Mouse (Mus musculus) forebrain, embryonic 13.5 days (tissue): Measurements from ENCODE around the gene Ces2a. TPM values are rescaled to one million over a fixed set of nuclear protein-coding genes. Genes with fewer than 3 reads are reported as not detected.

Experiments used
- ATAC-seq: fragments of 200-750 bp; cut with Nextera tagmentation; 2 replicates; pipeline ENCODE4 v1.8.0; 2017
- H3K27ac ChIP-seq: fragments of 300-500 bp; sonication (generic); 2 replicates; pipeline ENCODE4 v1.5.1; 2015; ENCODE audit warnings: inconsistent platforms, mild to moderate bottlenecking, moderate library complexity
- H3K27me3 ChIP-seq: fragments of 300-500 bp; sonication (generic); 2 replicates; pipeline ENCODE4 v1.6.1; 2015; ENCODE audit warnings: mild to moderate bottlenecking, inconsistent platforms
- H3K36me3 ChIP-seq: fragments of 300-500 bp; sonication (generic); 2 replicates; pipeline ENCODE4 v1.6.1; 2015; ENCODE audit warnings: mild to moderate bottlenecking, inconsistent platforms; ENCODE audit not compliant: poor library complexity, severe bottlenecking
- H3K4me1 ChIP-seq: fragments of 300-500 bp; sonication (generic); 2 replicates; pipeline ENCODE4 v1.6.1; 2015; ENCODE audit warnings: inconsistent platforms
- H3K4me2 ChIP-seq: fragments of 300-500 bp; sonication (generic); 2 replicates; pipeline ENCODE4 v1.6.1; 2015; ENCODE audit warnings: inconsistent platforms, mild to moderate bottlenecking, moderate library complexity
- H3K4me3 ChIP-seq: fragments of 300-500 bp; sonication (generic); 2 replicates; pipeline ENCODE4 v1.5.1; 2015; ENCODE audit warnings: mild to moderate bottlenecking, inconsistent platforms
- H3K9ac ChIP-seq: fragments of 300-500 bp; sonication (generic); 2 replicates; pipeline ENCODE4 v1.6.1; 2015; ENCODE audit warnings: mild to moderate bottlenecking, inconsistent platforms
- H3K9me3 ChIP-seq: fragments of 300-500 bp; sonication (generic); replicated peaks from 2 replicates; pipeline ENCODE4 v1.6.1; 2016; ENCODE audit warnings: inconsistent platforms
- WGBS: fragments of 180-500 bp; shearing (Covaris S2); methylation state at CpG from one replicate; pipeline ENCODE4 v1.1.7; 2015; 5-methylcytosine and 5-hydroxymethylcytosine counted together
- polyA plus RNA-seq: library from polyadenylated mRNA; unstranded; fragments of >200 nt; fragmentation: Nextera tagmentation; extraction: Ambion mirVana; gene quantifications from 2 replicates; pipeline ENCODE4 v1.2.1, GENCODE M21; 2015

Gene Ces2a
- polyA plus RNA-seq: not detected in 2 replicates

GRCm38 (mm10) chr8:104733753-104734152 is at the start of gene Ces2a:
Gene Ces2a (plus strand): TSS chr8:104734003.
- no peak within 1 kb of the TSS for H3K4me3 ChIP-seq
- H3K9ac ChIP-seq: no peak within 1 kb of the TSS
- H3K9me3 ChIP-seq: no peaks in the 10 kb centered on the region
- no peaks in the 10 kb centered on the region for H3K36me3 ChIP-seq
- WGBS: 77% methylated on average over 1 of the region's 1 CpGs
- H3K4me2 ChIP-seq: no peak within 1 kb of the TSS
- ATAC-seq: no peak
- H3K27me3 ChIP-seq: no peaks in the 10 kb centered on the region
- no peaks in the 10 kb centered on the region for H3K4me1 ChIP-seq
- no peak within 1 kb of the TSS for H3K27ac ChIP-seq

GRCm38 (mm10) chr8:104688433-104688832 is 45.4 kb upstream of the Ces2a start:
- Histone ChIP-seq H3K4me2 (no peak overlapping the region), H3K9me3 (no peaks in the 10 kb centered on the region), H3K27me3 (no peaks in the 10 kb centered on the region), H3K36me3 (no peaks in the 10 kb centered on the region), H3K4me3 (no peak overlapping the region), H3K27ac (no peak overlapping the region), H3K4me1 (no peaks in the 10 kb centered on the region), H3K9ac (no peak overlapping the region)
- no peak for ATAC-seq
- 85% methylated on average over 4 of the region's 4 CpGs for WGBS

- Histone ChIP-seq H3K9ac (no peak overlapping the region), H3K4me3 (no peak overlapping the region), H3K36me3 (no peaks in the 10 kb centered on the region), H3K27me3 (no peaks in the 10 kb centered on the region), H3K4me1 (no peaks in the 10 kb centered on the region), H3K9me3 (no peaks in the 10 kb centered on the region), H3K27ac (no peak overlapping the region), H3K4me2 (no peak overlapping the region)
- WGBS: 85% methylated on average over 2 of the region's 2 CpGs
- no peak for ATAC-seq
These were observed 35.2 kb upstream of the Ces2a start for GRCm38 (mm10) chr8:104698556-104698955.

DNA sequence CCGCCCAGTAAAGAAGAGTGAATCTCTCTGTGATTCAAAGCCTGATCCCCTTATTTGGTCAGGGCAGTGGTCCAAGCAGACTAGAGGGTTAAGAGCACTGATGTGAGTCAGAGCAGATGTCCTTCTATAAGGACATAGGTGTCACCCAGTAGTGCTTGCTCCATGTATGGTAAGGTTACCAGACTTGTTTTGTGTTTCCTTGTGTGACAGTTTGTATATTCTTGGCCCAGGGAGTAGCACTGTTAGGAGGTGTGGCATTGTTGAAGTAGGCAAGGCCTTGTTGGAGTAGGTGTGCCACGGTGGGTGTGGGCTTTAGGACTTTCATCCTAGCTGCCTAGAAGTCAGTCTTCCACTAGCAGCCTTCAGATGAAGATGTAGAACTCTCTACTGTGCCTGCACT is 31.9 kb upstream of the Ces2a start:
- Histone ChIP-seq H3K4me2 (no peak overlapping the region), H3K27me3 (no peaks in the 10 kb centered on the region), H3K36me3 (no peaks in the 10 kb centered on the region), H3K4me1 (no peaks in the 10 kb centered on the region), H3K9me3 (no peaks in the 10 kb centered on the region), H3K9ac (no peak overlapping the region), H3K4me3 (no peak overlapping the region), H3K27ac (no peak overlapping the region)
- no peak for ATAC-seq
- 83% methylated on average over 2 of the region's 2 CpGs for WGBS

DNA sequence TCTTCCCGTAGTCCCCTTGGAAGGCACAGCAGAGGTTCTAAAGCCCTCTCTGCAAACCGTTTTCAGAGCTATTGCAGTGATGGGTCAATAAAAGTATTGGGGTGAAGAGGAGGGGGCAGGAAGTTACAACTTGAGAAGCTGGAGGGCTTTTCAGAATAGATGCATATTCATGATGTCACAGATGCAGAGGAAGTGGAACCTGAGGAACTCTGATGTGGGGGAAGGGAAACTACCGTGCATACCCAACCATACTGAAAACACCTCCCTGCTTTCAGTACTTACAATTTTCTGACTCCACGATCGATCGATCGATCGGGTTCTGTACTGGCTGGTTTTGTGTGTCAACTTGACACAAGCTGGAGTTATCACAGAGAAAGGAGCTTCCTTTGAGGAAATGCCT is 12.6 kb upstream of the Ces2a start:
- Histone ChIP-seq H3K27ac (no peak overlapping the region), H3K4me2 (no peak overlapping the region), H3K4me3 (no peak overlapping the region), H3K36me3 (no peaks in the 10 kb centered on the region), H3K9ac (no peak overlapping the region), H3K27me3 (no peaks in the 10 kb centered on the region), H3K9me3 (no peaks in the 10 kb centered on the region), H3K4me1 (no peaks in the 10 kb centered on the region)
- ATAC-seq: no peak
- 92% methylated on average over 8 of the region's 8 CpGs for WGBS

- ATAC-seq: no peak
- Histone ChIP-seq H3K4me1 (no peaks in the 10 kb centered on the region), H3K9ac (no peak overlapping the region), H3K9me3 (no peaks in the 10 kb centered on the region), H3K36me3 (no peaks in the 10 kb centered on the region), H3K4me2 (no peak overlapping the region), H3K27me3 (no peaks in the 10 kb centered on the region), H3K27ac (no peak overlapping the region), H3K4me3 (no peak overlapping the region)
- WGBS: 93% methylated on average over 4 of the region's 4 CpGs
These were observed 2.4 kb upstream of the Ces2a start for GRCm38 (mm10) chr8:104731451-104731850.

- no peaks in the 10 kb centered on the region for H3K9me3 ChIP-seq
- H3K9ac ChIP-seq: no peak overlapping the region
- no peaks in the 10 kb centered on the region for H3K4me1 ChIP-seq
- ATAC-seq: no peak
- H3K4me3 ChIP-seq: no peak overlapping the region
- no peak overlapping the region for H3K27ac ChIP-seq
- WGBS: 75% methylated on average over 6 of the region's 6 CpGs
- no peaks in the 10 kb centered on the region for H3K36me3 ChIP-seq
- no peak overlapping the region for H3K4me2 ChIP-seq
- H3K27me3 ChIP-seq: no peaks in the 10 kb centered on the region
These were observed 1.8 kb upstream of the Ces2a start for GRCm38 (mm10) chr8:104731969-104732368.

DNA sequence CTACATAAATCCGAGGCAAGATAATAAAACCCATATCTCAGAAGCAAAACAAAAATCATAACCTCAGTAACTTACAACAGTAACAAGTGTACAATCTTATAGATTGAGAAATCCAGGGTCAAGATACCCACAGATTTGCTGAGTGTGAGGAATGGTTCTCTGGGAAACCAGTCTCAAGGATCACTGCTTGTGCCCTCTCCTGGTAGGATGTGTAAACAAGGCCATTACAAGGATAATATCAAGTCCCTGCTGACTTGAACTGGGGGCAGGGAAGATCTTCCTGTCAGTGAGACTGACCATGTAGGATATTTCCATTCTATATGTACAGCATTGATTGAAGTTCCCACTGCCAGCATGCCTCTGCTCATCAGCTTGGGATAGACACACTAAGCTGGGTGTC is 8.2 kb downstream of the Ces2a start:
- H3K4me2 ChIP-seq: no peak overlapping the region
- no peaks in the 10 kb centered on the region for H3K9me3 ChIP-seq
- ATAC-seq: no peak
- no peak overlapping the region for H3K27ac ChIP-seq
- H3K27me3 ChIP-seq: no peaks in the 10 kb centered on the region
- no peaks in the 10 kb centered on the region for H3K4me1 ChIP-seq
- no peaks in the 10 kb centered on the region for H3K36me3 ChIP-seq
- WGBS: 90% methylated on average over 1 of the region's 1 CpGs
- no peak overlapping the region for H3K4me3 ChIP-seq
- H3K9ac ChIP-seq: no peak overlapping the region

DNA sequence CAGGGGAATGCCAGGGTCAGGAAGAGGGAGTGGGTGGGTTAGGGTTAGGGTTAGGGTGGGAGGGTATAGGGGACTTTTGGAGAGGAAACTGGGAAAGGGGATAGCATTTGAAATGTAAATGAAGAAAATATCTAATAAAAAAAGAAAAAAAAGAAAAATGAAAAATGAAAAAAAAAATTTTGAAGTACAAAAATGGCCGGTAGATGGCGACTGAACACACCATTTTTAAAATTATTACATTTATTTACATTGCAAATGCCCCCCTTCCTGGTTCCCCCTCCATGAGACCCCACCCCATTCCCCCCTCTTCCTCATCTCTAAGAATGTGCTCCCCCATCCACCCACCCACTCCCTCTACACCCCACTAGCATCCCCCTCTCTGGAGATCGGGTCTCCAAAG is 9.6 kb downstream of the Ces2a start:
- no peaks in the 10 kb centered on the region for H3K4me1 ChIP-seq
- H3K4me2 ChIP-seq: no peak overlapping the region
- no peaks in the 10 kb centered on the region for H3K36me3 ChIP-seq
- no peak for ATAC-seq
- H3K9me3 ChIP-seq: no peaks in the 10 kb centered on the region
- no peak overlapping the region for H3K9ac ChIP-seq
- H3K4me3 ChIP-seq: no peak overlapping the region
- WGBS: 79% methylated on average over 3 of the region's 3 CpGs
- no peak overlapping the region for H3K27ac ChIP-seq
- H3K27me3 ChIP-seq: no peaks in the 10 kb centered on the region

- no peak overlapping the region for H3K9ac ChIP-seq
- WGBS: 86% methylated on average over 1 of the region's 1 CpGs
- ATAC-seq: no peak
- no peaks in the 10 kb centered on the region for H3K9me3 ChIP-seq
- H3K27ac ChIP-seq: no peak overlapping the region
- no peak overlapping the region for H3K4me3 ChIP-seq
- H3K4me1 ChIP-seq: no peaks in the 10 kb centered on the region
- H3K36me3 ChIP-seq: no peaks in the 10 kb centered on the region
- no peaks in the 10 kb centered on the region for H3K27me3 ChIP-seq
- no peak overlapping the region for H3K4me2 ChIP-seq
These were observed 19.0 kb downstream of the Ces2a start for GRCm38 (mm10) chr8:104752818-104753217.

GRCm38 (mm10) chr8:104757621-104758020 is 23.8 kb downstream of the Ces2a start:
- no peaks in the 10 kb centered on the region for H3K4me1 ChIP-seq
- H3K27ac ChIP-seq: no peak overlapping the region
- H3K4me2 ChIP-seq: no peak overlapping the region
- H3K36me3 ChIP-seq: no peaks in the 10 kb centered on the region
- H3K4me3 ChIP-seq: no peak overlapping the region
- no peak overlapping the region for H3K9ac ChIP-seq
- WGBS: 47% methylated on average over 1 of the region's 1 CpGs
- H3K27me3 ChIP-seq: no peaks in the 10 kb centered on the region
- no peak for ATAC-seq
- H3K9me3 ChIP-seq: no peaks in the 10 kb centered on the region

GRCm38 (mm10) chr8:104758209-104758608 is 24.4 kb downstream of the Ces2a start:
- Histone ChIP-seq H3K27me3 (no peaks in the 10 kb centered on the region), H3K9ac (no peak overlapping the region), H3K9me3 (no peaks in the 10 kb centered on the region), H3K27ac (no peak overlapping the region), H3K4me3 (no peak overlapping the region), H3K36me3 (no peaks in the 10 kb centered on the region), H3K4me2 (no peak overlapping the region), H3K4me1 (no peaks in the 10 kb centered on the region)
- ATAC-seq: peak; percentile 30; the same call in 1 of the 2 replicates
- WGBS: 97% methylated on average over 2 of the region's 2 CpGs

DNA sequence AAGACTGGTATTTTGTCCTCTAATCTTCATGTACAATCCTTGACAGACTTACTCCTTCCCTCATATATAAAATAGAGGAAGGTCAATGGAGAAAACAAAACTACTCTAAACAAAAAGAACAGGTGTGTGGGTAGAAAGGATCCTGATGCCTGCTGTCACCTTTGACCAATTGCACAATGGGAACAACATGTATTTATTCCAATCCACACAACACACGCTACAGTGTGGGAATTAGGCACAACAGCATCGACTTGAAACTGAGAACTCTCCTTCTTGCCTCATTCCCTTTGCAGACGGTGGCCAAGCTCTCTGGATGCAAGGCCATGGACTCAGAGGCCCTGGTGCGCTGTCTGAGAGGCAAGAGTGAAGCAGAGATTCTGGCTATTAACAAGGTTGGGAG is 27.3 kb downstream of the Ces2a start:
- H3K36me3 ChIP-seq: no peaks in the 10 kb centered on the region
- WGBS: 85% methylated on average over 4 of the region's 4 CpGs
- no peak for ATAC-seq

More for the DNA sequence above, 27.3 kb downstream of the Ces2a start:
- Histone ChIP-seq H3K9ac (no peak overlapping the region), H3K27ac (no peak overlapping the region), H3K9me3 (no peaks in the 10 kb centered on the region), H3K27me3 (no peaks in the 10 kb centered on the region), H3K4me2 (no peak overlapping the region), H3K4me1 (no peaks in the 10 kb centered on the region), H3K4me3 (no peak overlapping the region)
